Mouse (Mus musculus): ENCODE results near the gene Slc43a2.

DNA sequence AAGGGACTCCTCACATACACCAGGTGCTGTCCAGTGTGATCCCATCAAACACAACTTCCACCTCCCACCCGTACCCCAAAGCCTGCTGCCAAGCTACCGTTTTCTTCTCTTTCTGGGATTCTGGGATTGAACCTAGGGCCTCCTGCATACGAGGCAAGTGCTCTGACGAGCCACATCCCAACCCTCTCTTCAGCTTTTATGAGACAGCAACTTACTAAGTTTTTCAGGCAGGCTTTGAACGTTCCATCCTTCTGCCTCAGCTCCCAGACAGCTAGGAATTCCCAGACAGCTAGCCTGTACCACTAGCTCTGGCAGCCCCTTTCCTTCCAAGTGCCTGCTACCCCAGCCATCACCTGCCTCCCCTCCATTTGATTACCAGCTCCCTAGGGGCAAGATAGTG, 55.5 kb downstream of the Slc43a2 start:
- TF ChIP-seq EP300 (optimal IDR thresholded peaks at IDR 0.05) (no peak), CTCF (IDR thresholded peaks at IDR 0.05; ENCODE audit: low read depth) (no peak)

Data from stomach, postnatal 0 days (tissue).